Mouse (Mus musculus) hindbrain, embryonic 16.5 days (tissue): ENCODE results near the gene Crtac1. TPM values are rescaled to one million over a fixed set of nuclear protein-coding genes. Genes with fewer than 3 reads are reported as not detected.

ENCODE experiments used
- ATAC-seq: fragments of 200-750 bp; cut with Nextera tagmentation; 2 replicates; pipeline ENCODE4 v1.8.0; 2017; ENCODE audit warnings: moderate TSS enrichment, moderate library complexity
- H3K27ac ChIP-seq: fragments of 300-500 bp; sonication (generic); 2 replicates; pipeline ENCODE4 v1.5.1; 2014; ENCODE audit warnings: low read depth, mild to moderate bottlenecking, control low read depth, low read length, moderate library complexity
- H3K27me3 ChIP-seq: fragments of 300-500 bp; sonication (generic); replicated peaks from 2 replicates; pipeline ENCODE4 v1.6.1; 2014; ENCODE audit warnings: low read length; ENCODE audit not compliant: control insufficient read depth, insufficient read depth
- H3K36me3 ChIP-seq: fragments of 300-500 bp; sonication (generic); 2 replicates; pipeline ENCODE4 v1.6.1; 2014; ENCODE audit warnings: mild to moderate bottlenecking, low read length, moderate library complexity, mixed read lengths; ENCODE audit not compliant: control insufficient read depth, insufficient read depth
- H3K4me1 ChIP-seq: fragments of 300-500 bp; sonication (generic); 2 replicates; pipeline ENCODE4 v1.6.1; 2014; ENCODE audit warnings: low read depth, low read length; ENCODE audit not compliant: control insufficient read depth, insufficient read depth
- H3K4me2 ChIP-seq: fragments of 300-500 bp; sonication (generic); 2 replicates; pipeline ENCODE4 v1.6.1; 2014; ENCODE audit warnings: mild to moderate bottlenecking, low read length, control low read depth, moderate library complexity
- H3K4me3 ChIP-seq: fragments of 300-500 bp; sonication (generic); 2 replicates; pipeline ENCODE4 v1.5.1; 2014; ENCODE audit warnings: mild to moderate bottlenecking, low read length, control low read depth, moderate library complexity
- H3K9ac ChIP-seq: fragments of 300-500 bp; sonication (generic); 2 replicates; pipeline ENCODE4 v1.6.1; 2014; ENCODE audit warnings: low read depth, mild to moderate bottlenecking, control low read depth, low read length, moderate library complexity
- H3K9me3 ChIP-seq: fragments of 300-500 bp; sonication (generic); 2 replicates; pipeline ENCODE4 v1.6.1; 2014; ENCODE audit warnings: mild to moderate bottlenecking, low read length, moderate library complexity; ENCODE audit not compliant: control insufficient read depth
- WGBS: fragments of 180-500 bp; shearing (Covaris S2); extraction: QIAGEN DNeasy Blood & Tissue Kit; methylation state at CpG from one replicate; pipeline ENCODE4 v1.1.7; 2014; 5-methylcytosine and 5-hydroxymethylcytosine counted together
- polyA plus RNA-seq: library from polyadenylated mRNA; unstranded; fragments of >200 nt; fragmentation: Nextera tagmentation; extraction: Ambion mirVana; gene quantifications from 2 replicates; pipeline ENCODE4 v1.2.1, GENCODE M21; 2015

The Crtac1 gene
- polyA plus RNA-seq, 1 experiment from 2014 or later = 50.2 TPM

- H3K4me1 ChIP-seq = no peaks in the 10 kb centered on the region
- 18% methylated on average over 11 of the region's 11 CpGs for WGBS
- no peak overlapping the region for H3K27ac ChIP-seq
- H3K36me3 ChIP-seq = no peaks in the 10 kb centered on the region
- ATAC-seq = no peak
- no peak overlapping the region for H3K4me3 ChIP-seq
- H3K27me3 ChIP-seq = no peaks in the 10 kb centered on the region
- no peak overlapping the region for H3K4me2 ChIP-seq
- no peaks in the 10 kb centered on the region for H3K9me3 ChIP-seq
- no peak overlapping the region for H3K9ac ChIP-seq
Measured at GRCm38 (mm10) chr19:42325894-42326293, 105.7 kb downstream of the Crtac1 start.

GRCm38 (mm10) chr19:42322357-42323090 lies 109.1 kb downstream of the Crtac1 start:
- no peak overlapping the region for H3K4me3 ChIP-seq
- WGBS = 44% methylated on average over 12 of the region's 12 CpGs
- H3K27me3 ChIP-seq = no peaks in the 10 kb centered on the region
- no peaks in the 10 kb centered on the region for H3K36me3 ChIP-seq
- H3K9me3 ChIP-seq = no peaks in the 10 kb centered on the region
- no peak overlapping the region for H3K9ac ChIP-seq
- ATAC-seq = no peak
- H3K4me1 ChIP-seq = peaks cover 18% of the 10 kb centered on the region
- H3K4me2 ChIP-seq = no peak overlapping the region
- H3K27ac ChIP-seq = no peak overlapping the region

GRCm38 (mm10) chr19:42321936-42322335 lies 109.6 kb downstream of the Crtac1 start:
- H3K9me3 ChIP-seq = no peaks in the 10 kb centered on the region
- no peak for ATAC-seq
- no peaks in the 10 kb centered on the region for H3K36me3 ChIP-seq
- no peak overlapping the region for H3K9ac ChIP-seq
- peaks cover 23% of the 10 kb centered on the region for H3K4me1 ChIP-seq
- no peak overlapping the region for H3K4me3 ChIP-seq
- no peaks in the 10 kb centered on the region for H3K27me3 ChIP-seq
- 28% methylated on average over 5 of the region's 5 CpGs for whole genome bisulfite sequencing
- H3K27ac ChIP-seq = no peak overlapping the region
- no peak overlapping the region for H3K4me2 ChIP-seq

GRCm38 (mm10) chr19:42317648-42318425 lies 113.7 kb downstream of the Crtac1 start:
- H3K27ac ChIP-seq = peak overlapping the region; percentile 76
- H3K9ac ChIP-seq = no peak overlapping the region
- WGBS = 37% methylated on average over 18 of the region's 18 CpGs
- peaks cover 37% of the 10 kb centered on the region for H3K4me1 ChIP-seq
- no peaks in the 10 kb centered on the region for H3K9me3 ChIP-seq
- 0 out of 2 replicates have a peak, but pooled peaks have one; percentile 16 for ATAC-seq
- no peaks in the 10 kb centered on the region for H3K36me3 ChIP-seq
- H3K27me3 ChIP-seq = no peaks in the 10 kb centered on the region
- no peak overlapping the region for H3K4me3 ChIP-seq
- peak overlapping the region; percentile 26 for H3K4me2 ChIP-seq

GRCm38 (mm10) chr19:42316998-42317397 lies 114.6 kb downstream of the Crtac1 start:
- peak; percentile 81 for ATAC-seq
- Histone ChIP-seq H3K36me3 (no peaks in the 10 kb centered on the region), H3K4me2 (peak overlapping the region; percentile 4; the same call in 1 of the 2 replicates), H3K9ac (no peak overlapping the region), H3K4me3 (no peak overlapping the region), H3K4me1 (peaks cover 37% of the 10 kb centered on the region), H3K27ac (peak overlapping the region; percentile 76), H3K27me3 (no peaks in the 10 kb centered on the region), H3K9me3 (no peaks in the 10 kb centered on the region)
- 27% methylated on average over 8 of the region's 8 CpGs for WGBS

GRCm38 (mm10) chr19:42316525-42316924 lies 115.1 kb downstream of the Crtac1 start:
- H3K4me3 ChIP-seq = no peak overlapping the region
- no peaks in the 10 kb centered on the region for H3K27me3 ChIP-seq
- 0 out of 2 replicates have a peak overlapping the region, but pooled peaks have one; percentile 1 for H3K9ac ChIP-seq
- ATAC-seq = peak; percentile 50
- peaks cover 37% of the 10 kb centered on the region for H3K4me1 ChIP-seq
- peak overlapping the region; percentile 76 for H3K27ac ChIP-seq
- H3K36me3 ChIP-seq = no peaks in the 10 kb centered on the region
- H3K4me2 ChIP-seq = no peak overlapping the region
- 63% methylated on average over 2 of the region's 2 CpGs for WGBS
- no peaks in the 10 kb centered on the region for H3K9me3 ChIP-seq

GRCm38 (mm10) chr19:42315914-42316313 lies 115.7 kb downstream of the Crtac1 start:
- H3K4me3 ChIP-seq = no peak overlapping the region
- peak overlapping the region; percentile 76 for H3K27ac ChIP-seq
- peaks cover 37% of the 10 kb centered on the region for H3K4me1 ChIP-seq
- ATAC-seq = peak; percentile 59
- no peak overlapping the region for H3K4me2 ChIP-seq
- H3K9ac ChIP-seq = 0 out of 2 replicates have a peak overlapping the region, but pooled peaks have one; percentile 1
- H3K36me3 ChIP-seq = no peaks in the 10 kb centered on the region
- H3K9me3 ChIP-seq = no peaks in the 10 kb centered on the region
- H3K27me3 ChIP-seq = no peaks in the 10 kb centered on the region
- WGBS = 0% methylated on average over 1 of the region's 1 CpGs

GRCm38 (mm10) chr19:42315070-42315679 lies 116.4 kb downstream of the Crtac1 start:
- Histone ChIP-seq H3K9ac (no peak overlapping the region), H3K27ac (no peak overlapping the region), H3K4me2 (no peak overlapping the region), H3K4me3 (no peak overlapping the region), H3K27me3 (no peaks in the 10 kb centered on the region), H3K9me3 (no peaks in the 10 kb centered on the region), H3K4me1 (peaks cover 37% of the 10 kb centered on the region), H3K36me3 (no peaks in the 10 kb centered on the region)
- 49% methylated on average over 6 of the region's 6 CpGs for WGBS
- no peak for ATAC-seq

GRCm38 (mm10) chr19:42312191-42312590 lies 119.4 kb downstream of the Crtac1 start:
- no peak overlapping the region for H3K4me3 ChIP-seq
- no peaks in the 10 kb centered on the region for H3K9me3 ChIP-seq
- H3K27ac ChIP-seq = no peak overlapping the region
- WGBS = 59% methylated on average over 3 of the region's 3 CpGs
- ATAC-seq = no peak
- H3K36me3 ChIP-seq = no peaks in the 10 kb centered on the region
- peaks cover 16% of the 10 kb centered on the region for H3K4me1 ChIP-seq
- H3K9ac ChIP-seq = no peak overlapping the region
- H3K27me3 ChIP-seq = no peaks in the 10 kb centered on the region
- no peak overlapping the region for H3K4me2 ChIP-seq
